In the genomic region with DNA sequence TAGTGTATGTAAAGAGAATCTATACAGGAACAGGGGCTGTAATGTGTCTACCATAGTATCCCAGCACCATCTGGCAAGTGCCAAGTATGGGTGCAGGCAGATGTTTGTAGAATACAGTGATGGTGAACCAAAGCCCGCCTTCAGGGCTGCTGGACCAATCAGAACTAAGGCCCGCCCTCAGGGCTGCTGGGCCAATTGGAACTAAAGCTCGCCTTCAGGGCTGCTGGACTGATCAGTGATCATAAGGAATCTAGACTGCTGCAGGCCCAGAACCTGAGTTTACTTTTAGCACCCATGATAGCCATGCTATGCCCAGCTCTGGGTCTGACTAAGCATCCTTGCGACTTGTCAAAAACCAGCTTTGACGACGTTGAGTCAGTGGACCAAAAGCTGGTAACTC, we compare ENCODE assay signal across 11 mouse cellular contexts. TPM values are rescaled to one million over a fixed set of nuclear protein-coding genes. Genes with fewer than 3 reads are reported as not detected.
DNase-seq lines count a peak whose midpoint lies in the region; ATAC-seq and TF ChIP-seq lines count a peak whose summit lies in the region.
"Had no signal": no experiment of that assay in that cellular context is flagged by ENCODE, and none has a peak within 500 bp of the region (broad histone marks: within the 10 kb centered on the region; RNA-seq: fewer than 3 reads in every experiment).

No protein-coding gene starts in this region.

- TF ChIP-seq EP300 in lung, postnatal 0 days (IDR thresholded peaks at IDR 0.05): no peak

- no peaks in the 10 kb centered on the region for H3K9me3 ChIP-seq in hindbrain, embryonic 15.5 days
- H3K9me3 ChIP-seq in lung, postnatal 0 days (ENCODE audit: low read length): no peaks in the 10 kb centered on the region
- H3K9me3 ChIP-seq: limb, embryonic 15.5 days had no signal

- 24% methylated on average over 6 of the region's 6 CpGs for WGBS in hindbrain, embryonic 15.5 days
- WGBS in lung, postnatal 0 days: 25% methylated on average over 6 of the region's 6 CpGs

- TF ChIP-seq CTCF in lung, postnatal 0 days (IDR thresholded peaks at IDR 0.05): no peak

- DNase-seq in left cerebral cortex, postnatal 14 days (ENCODE audit: low spot score in 2 of 2): peak; percentile 30 to 33
- DNase-seq in left cerebral cortex, adult 11 months (ENCODE audit: low spot score): no peak
- peak; percentile 29 for DNase-seq in embryo, embryonic 9.5 days (ENCODE audit: extremely low spot score)
- peak; percentile 60 for DNase-seq in retina, postnatal 1 day
- no peak for DNase-seq in lung, postnatal 0 days (ENCODE audit: low spot score)
- no peak for DNase-seq in frontal cortex, adult 2 months (ENCODE audit: extremely low spot score in 1 of 2, low spot score in 1 of 2)
- DNase-seq: right cerebral cortex, adult 18-20 months had no signal

- intact Hi-C loops in left cerebral cortex, postnatal 14 days (cut with DNase I): no loop called here

- 0 out of 2 replicates have a peak, but pooled peaks cover 4% of the 10 kb centered on the region for H3K4me1 ChIP-seq in hindbrain, embryonic 15.5 days (replicated peaks)
- H3K4me1 ChIP-seq in lung, postnatal 0 days (ENCODE audit: insufficient read depth, low read depth, low read length): no peaks in the 10 kb centered on the region
- H3K4me1 ChIP-seq: limb, embryonic 15.5 days had no signal

- H3K36me3 ChIP-seq in hindbrain, embryonic 15.5 days: no peaks in the 10 kb centered on the region
- no peaks in the 10 kb centered on the region for H3K36me3 ChIP-seq in lung, postnatal 0 days (ENCODE audit: insufficient read depth, low read length)
- H3K36me3 ChIP-seq: limb, embryonic 15.5 days had no signal

- peak overlapping the region; percentile 0; the same call in 1 of the 2 replicates for H3K4me2 ChIP-seq in hindbrain, embryonic 15.5 days
- H3K4me2 ChIP-seq in lung, postnatal 0 days (replicated peaks; ENCODE audit: low read depth, low read length): no peak overlapping the region
- H3K4me2 ChIP-seq: limb, embryonic 15.5 days had no signal

- H3K27me3 ChIP-seq in hindbrain, embryonic 15.5 days: no peaks in the 10 kb centered on the region
- H3K27me3 ChIP-seq in lung, postnatal 0 days (replicated peaks; ENCODE audit: insufficient read depth, low read length): no peaks in the 10 kb centered on the region

- no peak overlapping the region for H3K9ac ChIP-seq in hindbrain, embryonic 15.5 days
- no peak overlapping the region for H3K9ac ChIP-seq in lung, postnatal 0 days (replicated peaks; ENCODE audit: low read depth)
- H3K9ac ChIP-seq: limb, embryonic 15.5 days had no signal

- peak; percentile 78; the same call in 1 of the 2 replicates for ATAC-seq in hindbrain, embryonic 15.5 days (ENCODE audit: low FRiP score, low read depth)
- ATAC-seq in lung, postnatal 0 days: no peak
- ATAC-seq in frontal cortex, adult (ENCODE audit: low TSS enrichment): no peak

- H3K27ac ChIP-seq in hindbrain, embryonic 15.5 days (replicated peaks): no peak overlapping the region
- H3K27ac ChIP-seq in lung, postnatal 0 days (ENCODE audit: low read length): no peak overlapping the region
- H3K27ac ChIP-seq: limb, embryonic 15.5 days had no signal

- no peak overlapping the region for H3K4me3 ChIP-seq in hindbrain, embryonic 15.5 days
- no peak overlapping the region for H3K4me3 ChIP-seq in lung, postnatal 0 days (ENCODE audit: low read depth, low read length)
- H3K4me3 ChIP-seq: limb, embryonic 15.5 days had no signal

RNA-seq across cellular contexts. Expression of a gene that starts 12.2 kb away (rescaled TPM):
- under 1 TPM in 1 of 2 experiments, not detected in 1; 0.40 TPM for total RNA-seq in left cerebral cortex, postnatal 14 days (2021)
- 0.27 and 0.84 TPM in 2 replicates for polyA plus RNA-seq in hindbrain, embryonic 15.5 days (2015; fragmentation: Nextera tagmentation; extraction: Ambion mirVana)
- 0.21 and 0.31 TPM in 2 replicates for polyA plus RNA-seq in lung, postnatal 0 days (2015; fragmentation: Nextera tagmentation; extraction: Ambion mirVana)
- polyA plus RNA-seq in frontal cortex, adult 2 months (2012; rRNA removed): 0.86 and 0.96 TPM in 2 replicates

RNA-seq across cellular contexts. Expression of a gene that starts 15.6 kb away (rescaled TPM):
- total RNA-seq in left cerebral cortex, postnatal 14 days (2021): not detected
- polyA plus RNA-seq in hindbrain, embryonic 15.5 days (2015; fragmentation: Nextera tagmentation; extraction: Ambion mirVana): 1.1 TPM in 2 replicates
- polyA plus RNA-seq in lung, postnatal 0 days (2015; fragmentation: Nextera tagmentation; extraction: Ambion mirVana): 0.20 and 0.31 TPM in 2 replicates
- 0.08 and 0.10 TPM in 2 replicates for polyA plus RNA-seq in frontal cortex, adult 2 months (2012; rRNA removed)

RNA-seq across cellular contexts. Expression of a gene that starts 33.4 kb away (rescaled TPM):
- total RNA-seq in left cerebral cortex, postnatal 14 days (2021): not detected
- 0.39 and 0.72 TPM in 2 replicates for polyA plus RNA-seq in hindbrain, embryonic 15.5 days (2015; fragmentation: Nextera tagmentation; extraction: Ambion mirVana)
- 0.30 and 0.60 TPM in 2 replicates for polyA plus RNA-seq in lung, postnatal 0 days (2015; fragmentation: Nextera tagmentation; extraction: Ambion mirVana)
- not detected in 2 replicates for polyA plus RNA-seq in frontal cortex, adult 2 months (2012; rRNA removed)
- polyA plus RNA-seq: gonadal fat pad, adult 2 months; limb, embryonic 15.5 days had no signal

RNA-seq across cellular contexts. Expression of a gene that starts 50.2 kb away (rescaled TPM):
- total RNA-seq in left cerebral cortex, postnatal 14 days (2021): 10 to 100 TPM; 72.6 to 80.1 TPM
- polyA plus RNA-seq in hindbrain, embryonic 15.5 days (2015; fragmentation: Nextera tagmentation; extraction: Ambion mirVana): 56.2 and 69.9 TPM in 2 replicates
- 0.48 and 0.70 TPM in 2 replicates for polyA plus RNA-seq in lung, postnatal 0 days (2015; fragmentation: Nextera tagmentation; extraction: Ambion mirVana)
- polyA plus RNA-seq in frontal cortex, adult 2 months (2012; rRNA removed): 93.3 and 99.3 TPM in 2 replicates

RNA-seq across cellular contexts. Expression of a gene that starts 50.4 kb away (rescaled TPM):
- under 1 TPM; 0.59 to 0.87 TPM for total RNA-seq in left cerebral cortex, postnatal 14 days (2021)
- 0.32 and 0.46 TPM in 2 replicates for polyA plus RNA-seq in hindbrain, embryonic 15.5 days (2015; fragmentation: Nextera tagmentation; extraction: Ambion mirVana)
- 1.5 and 1.7 TPM in 2 replicates for polyA plus RNA-seq in lung, postnatal 0 days (2015; fragmentation: Nextera tagmentation; extraction: Ambion mirVana)
- 1.2 and 1.6 TPM in 2 replicates for polyA plus RNA-seq in frontal cortex, adult 2 months (2012; rRNA removed)

Comparison
In these comparisons a context has a peak if more than half of its experiments do, and no peak if none do; other contexts are left out.
1. DNase-seq: peak in left cerebral cortex, postnatal 14 days (2 of 2), embryo, embryonic 9.5 days (single experiment) and retina, postnatal 1 day (single experiment); none in left cerebral cortex, adult 11 months (single experiment), lung, postnatal 0 days (single experiment) and frontal cortex, adult 2 months (0 of 2).